Mouse (Mus musculus) embryonic stem cell, embryonic (primary cell): ENCODE measurements around the gene 5430403G16Rik.
"Not testable (repeated sequence)": the region's sequence is repeated elsewhere in the genome, so short reads cannot be mapped to it uniquely, and the experiment has no call there.

Source experiments
- CTCF ChIA-PET, 4 experiments: fragments of 300-600 bp in 2 of 4; fragments of 350-600 bp in 2 of 4; sonication (Branson Sonifier 250); formaldehyde crosslinking; loops; one replicate each; lab custom pipeline; 2022; ENCODE audit warnings: inconsistent platforms in 2 of 4; lab: Charles Lee
- POLR2A ChIA-PET, 4 experiments: fragments of 300-600 bp in 2 of 4; fragments of 350-600 bp in 2 of 4; sonication (Branson Sonifier 250); formaldehyde crosslinking; loops; one replicate each; lab custom pipeline; 2022; ENCODE audit warnings: antibody characterized with exemption in 4 of 4, inconsistent platforms in 1 of 4; lab: Charles Lee

The 5430403G16Rik gene

GRCm38 (mm10) chr5:109690537-109691201 is at the start of gene 5430403G16Rik:
Gene 5430403G16Rik, minus strand, starts transcription at chr5:109691041.
- POLR2A ChIA-PET: interaction anchor here in 3 of 4 experiments (0.6 to 2.5 kb wide), 14 partner anchors 10 to 1072 kb away, joined by 3 to 13 read pairs (median 3); partner anchors contain the start of gene Ankle2 (in 1 of the 3)
- CTCF ChIA-PET: not testable (repeated sequence)

DNA sequence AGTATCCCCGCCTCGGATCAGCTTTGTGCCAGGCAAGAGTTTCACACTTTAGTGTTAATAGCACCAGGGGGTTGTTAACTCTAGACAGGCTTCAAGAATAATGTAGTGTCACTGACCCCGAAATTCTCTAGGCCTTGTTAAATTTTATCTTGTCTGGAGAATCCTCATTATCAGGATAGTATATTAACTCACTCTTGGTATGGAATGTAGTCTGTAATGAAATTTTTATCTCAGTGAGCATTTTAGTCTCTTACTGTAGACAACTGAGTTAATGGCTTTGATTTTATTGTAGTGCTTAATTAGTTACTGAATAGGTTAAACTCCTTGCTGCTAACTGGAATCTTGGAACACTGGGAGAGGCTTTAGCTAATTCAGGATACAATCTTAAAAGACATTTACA is 26.5 kb upstream of the 5430403G16Rik start:
- POLR2A ChIA-PET, CTCF ChIA-PET: not testable (repeated sequence)

DNA sequence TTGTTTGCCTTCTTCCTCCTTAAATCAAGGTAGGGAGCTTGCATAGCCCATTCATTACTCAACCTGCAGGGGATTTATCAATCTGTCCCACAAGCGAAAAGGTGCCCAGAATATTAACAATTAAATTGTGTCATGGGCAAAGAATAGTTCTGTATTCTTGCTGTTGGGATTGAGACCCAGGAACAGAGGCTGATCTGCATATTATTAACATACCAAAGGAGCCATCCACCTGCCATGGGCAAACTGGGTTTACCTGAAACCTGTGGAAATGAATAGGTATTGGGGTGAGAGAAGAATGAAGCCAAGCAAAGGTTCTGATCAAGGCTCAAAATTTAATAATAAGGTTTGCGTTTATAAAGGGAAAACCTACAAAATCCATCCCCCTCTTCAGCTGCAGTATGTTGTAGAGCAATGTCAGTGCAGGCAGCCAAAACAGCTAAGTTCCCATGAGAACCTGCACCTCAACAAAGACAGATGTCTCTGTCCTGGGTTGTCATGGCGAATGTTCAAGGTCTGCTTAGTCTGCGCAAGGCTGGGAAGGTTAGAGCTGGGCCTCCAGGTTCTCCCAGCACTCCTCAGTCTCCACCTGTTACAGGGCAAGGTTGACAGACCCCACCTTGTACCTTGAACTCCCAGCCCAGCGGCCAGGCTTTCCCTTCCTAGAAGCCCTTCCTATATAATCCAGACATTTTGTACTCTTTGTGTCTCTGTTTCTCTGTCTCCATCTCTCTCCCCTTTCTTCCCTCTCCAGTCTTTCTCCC is 544 bp upstream of the 5430403G16Rik start:
- POLR2A ChIA-PET: interaction anchor here in 3 of 4 experiments (0.6 to 2.5 kb wide), 11 partner anchors 10 to 1071 kb away, joined by 3 to 13 read pairs (median 3); partner anchors contain the start of gene Ankle2 (in 1 of the 3)
- CTCF ChIA-PET: not testable (repeated sequence)

DNA sequence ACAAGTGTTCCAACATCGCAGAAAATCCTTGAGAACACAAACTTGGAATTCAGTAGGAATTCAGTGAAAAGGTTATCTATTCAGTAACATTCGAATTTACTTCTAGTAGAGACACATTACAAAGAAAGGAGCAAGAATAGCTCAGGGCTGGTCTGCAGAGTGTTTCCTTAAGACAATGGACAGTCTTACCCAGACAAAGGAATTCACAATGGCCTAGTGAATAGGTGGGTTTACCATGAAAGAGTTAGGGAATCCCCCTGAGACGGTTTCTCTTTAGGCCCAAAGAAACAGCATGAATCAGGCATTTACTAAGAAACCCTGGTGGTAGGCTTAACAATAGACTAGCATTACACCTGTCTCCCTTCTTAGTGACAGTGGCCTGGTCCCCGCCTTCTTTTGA is 7.9 kb downstream of the 5430403G16Rik start:
- ChIA-PET POLR2A (interaction anchor here in 2 of 4 experiments (0.8 to 3.1 kb wide), 13 partner anchors 16 to 586 kb away, joined by 3 to 13 read pairs (median 5); partner anchors contain the start of genes 4930522L14Rik (in 1 of the 2) and Crlf2 (in 1 of the 2)), CTCF (no interaction called here)
